Mouse (Mus musculus) heart, postnatal 10 days (tissue): ENCODE measurements around the gene Cdh1. TPM values are rescaled to one million over a fixed set of nuclear protein-coding genes. Genes with fewer than 3 reads are reported as not detected.

Experiments
- DNase-seq, 2 experiments: peaks; one replicate each; pipeline ENCODE4 v3.0.0; 2021
- intact Hi-C: fragments of 180-260 bp; cut with DNase I; formaldehyde crosslinking; loops from one replicate; pipeline ENCODE4 v1.15.1; 2025
- total RNA-seq, 2 experiments: library from RNA; stranded (reverse); gene quantifications; 2 replicates each; pipeline ENCODE4 v1.2.3; 2021

The Cdh1 gene
- total RNA-seq, 2 experiments from 2014 or later, result 0.07 to 0.26 TPM

DNA sequence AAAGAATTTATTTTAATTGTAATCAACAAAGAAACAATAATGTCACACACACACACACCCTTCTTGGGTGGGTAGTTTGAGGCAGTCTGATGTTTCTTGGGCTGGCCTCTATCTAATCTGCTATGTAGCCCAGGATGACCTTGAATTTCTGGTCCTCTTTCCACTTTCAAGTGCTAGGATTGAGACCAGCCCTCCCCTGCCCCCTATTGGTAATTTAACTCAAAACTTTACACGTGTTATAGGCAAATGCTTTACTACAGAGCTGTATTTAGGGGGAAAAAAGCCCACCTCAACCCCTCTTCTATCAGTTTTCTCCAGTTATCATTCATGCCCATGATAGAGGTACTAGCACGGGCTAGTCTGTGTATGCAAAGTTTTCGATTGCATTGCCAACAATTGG, 41.8 kb downstream of the Cdh1 start:
- intact Hi-C loops, result loop anchor here (10.0 kb wide), 1 partner anchor 230 kb away; the partner anchor contains the start of gene Zfp90

DNA sequence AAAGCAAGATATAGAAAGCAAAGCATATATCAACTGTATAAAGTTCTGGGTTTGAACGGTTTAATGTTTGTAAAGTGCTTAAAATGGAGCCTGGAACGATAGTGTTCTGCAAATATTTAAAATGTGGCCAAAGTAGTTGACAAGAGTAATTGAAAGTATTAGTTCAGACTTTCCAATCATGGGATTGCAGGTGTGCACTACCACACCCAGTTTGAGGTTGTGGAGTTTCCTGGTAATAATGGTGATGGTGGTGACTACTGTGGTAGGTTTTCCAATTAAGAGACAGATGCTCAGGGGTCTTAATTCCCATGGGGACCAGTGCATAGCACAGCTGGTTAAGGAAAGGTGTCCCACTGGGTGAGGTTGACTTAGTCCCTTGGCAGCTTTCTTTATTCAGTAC, 43.0 kb downstream of the Cdh1 start:
- intact Hi-C loops, result loop anchor here (2.0 to 10.0 kb wide), 2 partner anchors 85 to 231 kb away; partner anchors contain the start of gene Zfp90
- no peak for DNase-seq

More for the DNA sequence above, 41.8 kb downstream of the Cdh1 start:
- DNase-seq, result no peak

DNA sequence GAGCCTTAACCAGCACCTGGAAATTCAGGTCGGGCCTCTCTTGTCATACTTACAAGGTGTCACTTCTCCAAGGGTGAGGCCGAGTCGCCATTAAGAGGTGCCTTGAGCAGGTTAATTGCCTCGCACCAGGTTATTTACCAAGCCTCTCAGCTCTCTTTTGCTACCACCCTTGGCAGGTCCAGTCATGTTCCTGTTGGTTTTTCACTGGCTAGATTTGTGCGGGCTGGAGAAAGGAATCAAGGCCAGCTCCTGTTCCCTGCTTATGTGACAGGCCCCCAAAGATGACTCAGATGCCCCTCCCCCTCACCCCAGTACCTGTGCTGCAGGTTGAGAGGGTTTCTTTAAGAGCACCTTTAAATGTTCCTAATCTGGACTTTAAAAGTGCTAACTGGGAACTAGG, 43.6 kb downstream of the Cdh1 start:
- intact Hi-C loops, result loop anchor here (1.0 to 10.0 kb wide), 3 partner anchors 86 to 232 kb away; partner anchors contain the start of gene Zfp90
- DNase-seq, result no peak

DNA sequence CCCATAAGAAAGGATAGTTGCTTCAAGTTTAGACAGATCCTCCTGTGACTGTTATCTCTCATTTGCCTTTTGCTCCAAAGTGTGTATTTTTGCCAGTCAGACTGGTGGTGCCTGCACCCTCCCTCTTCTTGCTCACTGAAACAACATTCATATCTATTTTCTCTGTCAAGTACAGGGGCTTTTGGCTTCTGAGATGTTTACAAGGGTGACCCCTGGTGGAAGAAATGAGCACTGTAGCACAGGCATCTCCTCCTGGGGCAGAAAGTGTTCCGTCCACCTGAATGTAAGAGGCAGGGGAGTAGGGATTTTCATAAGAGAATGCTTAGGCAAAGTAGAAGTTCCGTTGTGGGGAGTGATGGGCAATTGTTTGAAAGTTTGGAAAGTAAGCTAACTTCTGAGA, 44.2 kb downstream of the Cdh1 start:
- intact Hi-C loops, result loop anchor here (1.0 to 10.0 kb wide), 3 partner anchors 87 to 233 kb away; partner anchors contain the start of gene Zfp90
- DNase-seq, result peak; percentile 80 to 87

DNA sequence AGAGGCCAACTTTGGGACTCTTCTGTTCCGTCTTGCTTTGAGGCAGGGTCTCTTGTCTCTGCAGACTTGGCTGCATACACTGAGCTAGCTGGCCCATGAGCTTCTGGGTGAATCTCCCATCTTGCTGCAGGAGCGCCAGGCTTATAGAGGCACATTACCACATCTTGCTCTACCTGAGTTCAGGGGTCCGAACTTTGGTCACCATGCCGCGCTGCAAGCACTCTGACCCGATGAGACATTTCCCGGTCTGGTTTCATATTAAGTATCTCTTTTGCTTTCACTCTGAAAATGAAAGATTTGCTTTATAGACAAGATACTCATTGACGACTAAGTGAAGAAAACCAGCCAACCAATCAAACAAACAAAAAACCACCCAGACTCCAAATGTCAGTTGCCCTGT, 45.3 kb downstream of the Cdh1 start:
- DNase-seq, result no peak
- intact Hi-C loops, result loop anchor here (10.0 kb wide), 1 partner anchor 234 kb away; the partner anchor contains the start of gene Zfp90

DNA sequence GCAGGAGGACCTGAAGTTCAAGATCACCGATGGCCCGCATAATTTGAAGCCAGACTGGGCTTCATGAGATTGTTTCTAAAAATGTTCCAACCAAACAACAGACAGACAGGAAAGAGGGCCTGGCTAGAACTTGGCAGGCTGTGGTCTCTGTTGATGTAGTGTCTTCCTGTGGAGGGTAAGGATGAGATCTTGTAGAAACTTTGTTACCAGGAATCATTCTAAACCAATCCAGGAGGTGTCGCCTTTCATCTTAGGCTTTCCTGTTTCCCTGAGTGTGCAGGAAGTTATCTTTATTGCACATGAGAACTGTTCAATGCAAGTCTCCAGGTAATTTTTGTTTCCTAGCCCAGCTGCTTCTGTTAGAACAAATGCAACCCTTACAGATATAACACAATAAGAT, 48.8 kb downstream of the Cdh1 start:
- intact Hi-C loops, result no loop called here

DNA sequence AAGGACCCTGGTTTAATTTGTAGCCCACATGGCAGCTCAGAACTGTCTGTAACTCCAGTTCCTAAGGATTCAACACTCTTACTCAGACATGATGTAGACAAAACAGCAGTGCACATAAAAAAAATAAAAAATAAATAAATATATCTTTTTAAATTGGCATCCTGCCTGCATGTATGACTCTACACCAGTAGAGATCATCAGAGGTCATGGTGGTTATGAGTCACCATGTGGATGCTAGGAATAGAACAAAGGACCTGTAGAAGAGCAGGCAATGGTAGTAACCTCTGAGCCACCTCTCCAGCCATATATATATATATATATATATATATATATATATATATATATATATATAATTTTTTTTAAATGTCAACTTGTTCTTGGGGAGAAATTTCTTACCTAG, 52.9 kb downstream of the Cdh1 start:
- no peak for DNase-seq
- intact Hi-C loops, result no loop called here

More for the DNA sequence above, 48.8 kb downstream of the Cdh1 start:
- DNase-seq, result no peak

DNA sequence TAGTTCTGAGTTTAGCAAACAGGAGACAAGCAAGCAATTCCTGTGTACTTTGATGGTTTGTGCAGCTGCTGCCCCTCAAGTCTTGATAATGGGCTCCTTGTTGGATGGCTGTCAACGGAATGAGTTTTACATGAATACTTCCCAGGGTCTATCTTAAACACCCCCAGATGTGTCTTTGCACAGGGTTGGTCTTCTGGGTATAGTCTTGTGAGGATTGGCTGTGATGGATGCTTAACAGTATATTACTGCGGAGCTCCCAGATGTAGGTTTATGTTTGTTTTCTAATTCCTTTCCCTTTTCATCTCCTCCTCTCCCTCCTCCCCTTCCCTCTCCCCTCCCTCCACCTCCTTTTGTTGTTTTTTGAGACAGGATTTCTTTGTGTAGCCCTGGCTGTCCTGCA, 69.6 kb downstream of the Cdh1 start:
- no peak for DNase-seq
- intact Hi-C loops, result no loop called here

DNA sequence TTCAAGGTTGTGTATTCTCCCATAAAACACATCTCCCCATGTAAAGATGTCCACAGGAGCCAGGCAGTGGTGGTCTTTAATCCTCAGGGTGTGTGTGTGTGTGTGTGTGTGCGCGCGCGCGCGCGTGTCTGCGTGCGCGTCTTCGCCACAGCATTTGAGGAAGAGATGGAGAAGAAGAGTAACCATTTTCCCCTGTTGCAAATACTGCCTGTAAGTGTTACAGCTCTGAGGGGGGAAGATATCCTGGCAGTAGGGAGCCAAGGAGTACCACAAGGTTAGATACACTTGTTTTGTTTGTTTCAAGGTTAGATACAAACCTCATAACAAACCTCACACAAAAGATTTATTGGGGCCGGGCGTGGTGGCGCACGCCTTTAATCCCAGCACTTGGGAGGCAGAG, 71.2 kb downstream of the Cdh1 start:
- intact Hi-C loops, result no loop called here
- no peak for DNase-seq

DNA sequence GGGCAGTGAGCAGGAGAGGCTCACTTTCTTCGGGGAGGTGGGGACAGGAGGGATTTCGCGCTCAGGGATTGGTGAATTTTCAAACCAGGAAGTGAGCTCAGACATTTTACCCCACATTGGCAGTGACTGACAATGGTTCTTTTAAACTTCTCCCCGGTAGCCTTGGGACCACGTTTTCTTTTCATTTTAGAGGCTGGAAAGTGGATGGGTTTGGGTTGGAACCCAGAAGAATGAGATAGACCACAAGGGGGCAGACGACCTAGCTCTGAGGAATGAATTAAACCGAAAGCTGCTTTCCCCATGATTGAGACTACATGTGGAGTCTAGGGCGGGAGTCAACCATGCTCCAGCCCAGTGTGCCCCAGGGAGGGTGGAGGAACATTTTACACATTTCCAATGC, 71.7 kb downstream of the Cdh1 start:
- DNase-seq, result no peak
- intact Hi-C loops, result no loop called here

DNA sequence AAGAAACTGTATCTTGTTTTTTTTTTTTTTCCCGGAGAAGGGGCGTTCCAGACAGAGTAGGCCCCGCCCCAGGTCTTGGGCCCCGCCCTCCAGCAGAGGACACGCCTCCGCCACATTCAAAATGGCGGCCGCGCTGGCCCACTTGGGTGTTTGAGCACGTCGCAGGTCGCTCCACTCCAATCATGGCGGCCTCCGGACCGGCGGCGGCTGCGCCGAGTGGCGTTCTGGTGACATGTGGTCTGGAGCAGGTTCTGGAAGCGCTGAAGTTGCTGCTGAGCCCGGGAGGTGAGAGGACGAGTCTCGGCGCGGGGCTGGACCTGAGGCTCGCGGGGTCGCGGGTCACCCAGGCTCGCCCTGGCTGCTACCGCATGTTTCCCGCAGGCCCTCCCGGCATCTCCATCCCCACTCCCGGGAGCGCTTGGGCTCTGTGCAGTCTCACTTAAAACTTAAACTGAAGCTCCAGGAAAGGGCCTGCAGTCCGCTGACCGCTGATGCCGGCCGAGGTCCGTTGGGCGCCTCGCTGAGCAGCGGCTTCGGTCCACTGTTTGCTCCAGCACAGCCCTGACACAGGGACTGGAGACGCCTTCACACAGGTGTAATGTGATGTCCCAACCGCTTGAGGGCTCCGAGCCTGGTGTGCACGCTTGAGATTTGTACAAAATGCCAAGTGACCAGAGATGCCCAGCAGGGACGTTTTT, 80.0 kb downstream of the Cdh1 start, which contains the start of gene Tango6:
Gene Tango6, plus strand, starts transcription at position 98 of the 698 bp plus-strand sequence.
- intact Hi-C loops, result no loop called here

DNA sequence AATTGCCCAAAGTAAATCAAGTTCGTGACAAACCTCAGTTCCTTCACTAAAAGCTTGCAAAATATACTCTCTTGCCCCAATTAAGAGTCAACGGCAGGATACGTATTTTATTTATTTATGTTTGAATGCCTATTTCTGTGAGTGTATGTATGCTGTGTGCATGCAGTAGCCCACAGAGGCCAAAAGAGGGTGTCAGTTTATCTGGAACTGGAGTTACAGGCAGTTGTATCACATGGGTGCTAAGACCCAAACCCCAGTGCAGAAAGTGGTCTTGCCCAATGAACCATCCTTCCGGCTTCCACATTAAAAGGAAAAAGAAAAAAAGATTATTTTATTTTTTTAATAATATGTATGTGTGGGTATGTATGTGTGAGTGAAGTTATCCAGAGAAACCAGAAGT, 81.2 kb downstream of the Cdh1 start:
- DNase-seq, result no peak
- intact Hi-C loops, result no loop called here

More for the DNA sequence above, 80.0 kb downstream of the Cdh1 start, which contains the start of gene Tango6:
- DNase-seq, result peak; percentile 92 to 95

DNA sequence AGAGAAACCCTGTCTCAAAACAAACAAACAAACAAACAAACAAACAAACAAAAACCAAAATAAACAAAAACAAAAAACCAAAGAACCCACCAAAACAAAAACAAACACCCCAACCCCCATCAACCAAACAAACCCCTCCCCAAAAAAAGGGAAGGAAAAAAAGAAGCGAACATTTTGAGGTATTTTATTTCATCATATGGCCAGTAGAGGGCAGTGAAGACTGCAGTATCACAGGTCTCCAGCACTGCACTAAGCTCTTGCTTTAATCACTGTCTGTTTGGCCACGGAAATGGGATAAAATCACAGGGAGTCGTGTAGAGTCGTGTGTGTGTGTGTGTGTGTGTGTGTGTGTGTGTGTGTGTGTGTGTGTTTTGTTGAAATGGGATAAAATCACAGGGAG, 84.3 kb downstream of the Cdh1 start:
- DNase-seq, result peak in 1 of 2 experiments; percentile 53
- intact Hi-C loops, result no loop called here

DNA sequence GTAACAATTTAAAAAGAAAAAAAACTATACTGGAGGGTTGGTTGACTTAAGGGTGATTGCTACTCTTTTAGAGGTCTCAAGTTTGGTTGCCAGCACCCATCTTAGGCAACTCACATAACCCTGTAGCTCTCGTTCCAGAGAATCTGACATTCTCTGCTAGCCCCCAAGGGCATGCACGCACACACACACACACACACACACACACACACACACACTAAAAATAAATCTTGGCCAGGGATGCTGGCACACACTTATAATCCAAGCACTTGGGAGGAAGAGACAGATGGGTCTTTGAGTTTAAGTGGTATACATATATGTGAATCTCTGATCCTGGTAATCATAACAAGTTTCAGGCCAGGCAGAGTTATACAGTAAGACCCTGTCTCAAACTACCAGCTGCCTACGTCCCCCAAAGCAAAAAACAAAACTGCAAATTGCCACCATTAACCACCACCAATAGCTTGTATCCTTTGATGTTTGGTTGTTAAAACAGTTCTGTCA, 94.6 kb downstream of the Cdh1 start:
- intact Hi-C loops, result loop anchor here (2.0 to 5.0 kb wide), 2 partner anchors 190 to 307 kb away; no protein-coding TSS in a partner anchor
- DNase-seq, result peak; percentile 51 to 65

DNA sequence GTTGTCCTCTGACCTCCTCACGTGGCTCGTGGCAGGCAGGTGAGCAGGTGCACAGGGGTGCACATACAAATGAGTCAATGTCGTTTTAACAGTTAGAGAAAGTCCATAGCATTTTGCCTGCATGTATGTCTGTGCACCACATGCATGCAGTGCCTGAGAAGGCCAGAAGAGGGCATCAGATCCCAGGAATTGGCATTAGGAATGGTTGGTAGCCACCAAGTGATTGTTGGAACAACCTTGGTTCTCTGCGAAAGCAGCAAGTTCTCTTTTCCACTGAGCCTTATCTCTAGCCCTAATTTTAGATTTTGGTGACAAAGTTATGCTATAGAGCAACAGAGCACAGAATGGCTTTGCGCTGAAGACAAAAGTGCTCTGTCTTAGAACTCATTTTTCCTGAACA, 96.4 kb downstream of the Cdh1 start:
- intact Hi-C loops, result loop anchor here (2.0 to 5.0 kb wide), 2 partner anchors 188 to 305 kb away; no protein-coding TSS in a partner anchor
- DNase-seq, result peak; percentile 84 to 88

DNA sequence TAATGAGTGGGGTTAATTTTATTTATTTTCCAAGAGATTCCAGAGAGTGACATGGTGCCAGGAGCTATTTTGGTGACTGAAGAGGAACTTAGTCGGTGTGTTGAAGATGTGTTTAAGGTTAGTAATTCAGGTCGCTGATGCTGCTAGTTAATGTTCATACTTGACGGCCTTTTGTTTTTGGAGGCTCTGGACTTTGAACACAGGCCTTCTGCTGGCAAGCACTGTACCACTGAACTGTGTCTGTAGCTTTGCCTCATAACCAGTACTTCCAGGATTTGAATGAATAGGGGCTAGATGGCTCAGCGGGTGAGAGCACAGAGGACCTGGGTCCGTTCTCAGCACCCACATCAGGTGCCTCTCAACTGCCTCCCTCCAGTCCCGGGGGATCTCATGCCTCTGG, 97.0 kb downstream of the Cdh1 start:
- intact Hi-C loops, result loop anchor here (2.0 kb wide), 1 partner anchor 15 kb away; no protein-coding TSS in a partner anchor
- no peak for DNase-seq

DNA sequence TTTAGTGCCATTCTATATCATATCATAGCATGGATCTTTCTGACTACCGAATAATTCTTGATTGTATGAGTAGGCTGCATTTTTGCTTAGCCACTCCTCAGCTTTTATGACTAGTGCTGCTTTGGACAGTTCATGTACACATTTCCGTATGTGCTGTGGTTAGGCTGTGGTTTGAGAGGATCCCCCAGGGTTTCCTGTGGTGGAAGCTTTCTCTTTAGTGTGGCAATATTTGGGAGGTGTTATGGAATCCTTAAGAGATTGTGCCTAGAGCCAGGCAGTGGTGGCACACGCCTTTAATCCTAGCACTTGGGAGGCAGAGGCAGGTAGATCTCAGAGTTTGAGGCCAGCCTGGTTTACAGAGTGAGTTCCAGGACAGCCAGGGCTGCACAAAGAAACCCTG, 98.2 kb downstream of the Cdh1 start:
- no peak for DNase-seq
- intact Hi-C loops, result loop anchor here (2.0 kb wide), 1 partner anchor 13 kb away; no protein-coding TSS in a partner anchor

DNA sequence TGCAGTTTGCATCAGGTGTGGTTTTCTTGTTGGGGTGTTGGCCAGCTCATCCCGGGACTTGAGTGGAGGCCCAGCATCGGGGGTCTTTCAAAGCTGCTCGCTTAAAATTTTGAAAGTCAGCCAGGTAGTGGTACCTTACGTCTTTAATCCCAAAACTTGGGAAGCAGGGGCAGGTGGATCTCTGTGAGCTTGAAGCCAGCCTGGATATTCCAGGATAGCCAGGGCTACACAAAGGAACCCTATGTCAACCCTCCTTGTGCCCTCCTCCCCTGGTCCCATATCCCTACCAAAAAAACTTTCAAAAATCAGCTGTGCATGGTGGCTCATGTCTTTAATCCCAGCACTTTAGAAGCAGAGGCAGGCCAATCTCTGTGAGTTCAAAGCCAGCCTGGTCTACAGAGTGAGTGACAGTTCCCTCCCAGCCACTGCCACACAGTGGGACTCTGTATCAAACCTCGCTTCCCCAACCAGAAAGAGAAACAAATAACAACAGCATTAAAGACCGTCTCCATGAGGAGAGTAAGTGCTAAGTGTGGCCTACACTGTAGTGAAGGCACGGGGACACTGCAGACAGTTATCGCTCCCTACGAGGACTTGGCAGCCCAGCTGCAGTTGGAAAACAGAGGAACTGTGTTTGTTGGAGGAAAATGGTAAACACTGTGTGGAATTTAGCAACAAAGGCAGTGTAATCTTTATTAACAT, 101.2 kb downstream of the Cdh1 start:
- intact Hi-C loops, result no loop called here
- no peak for DNase-seq

DNA sequence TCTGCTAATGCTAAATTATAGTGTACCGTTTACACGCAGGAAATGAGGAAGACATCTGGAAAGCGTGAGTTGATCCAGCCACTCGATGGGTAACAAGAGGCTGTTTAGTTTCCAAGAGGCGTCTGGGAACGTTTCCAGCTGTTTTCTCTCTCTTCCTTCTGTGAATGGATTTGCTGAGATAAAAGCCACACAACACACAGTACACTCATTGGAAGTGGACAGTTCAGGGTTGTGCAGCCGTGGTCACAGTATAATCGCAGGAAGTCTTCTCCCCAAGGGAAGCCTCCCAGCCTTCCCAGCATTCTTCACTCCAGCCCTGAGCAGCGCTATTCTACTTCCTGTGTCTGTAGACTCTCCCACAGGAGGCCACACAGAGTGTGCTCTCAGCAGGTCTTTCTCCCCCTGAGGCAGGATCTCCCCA, 101.8 kb downstream of the Cdh1 start:
- DNase-seq, result peak; percentile 87 to 90
- intact Hi-C loops, result no loop called here

DNA sequence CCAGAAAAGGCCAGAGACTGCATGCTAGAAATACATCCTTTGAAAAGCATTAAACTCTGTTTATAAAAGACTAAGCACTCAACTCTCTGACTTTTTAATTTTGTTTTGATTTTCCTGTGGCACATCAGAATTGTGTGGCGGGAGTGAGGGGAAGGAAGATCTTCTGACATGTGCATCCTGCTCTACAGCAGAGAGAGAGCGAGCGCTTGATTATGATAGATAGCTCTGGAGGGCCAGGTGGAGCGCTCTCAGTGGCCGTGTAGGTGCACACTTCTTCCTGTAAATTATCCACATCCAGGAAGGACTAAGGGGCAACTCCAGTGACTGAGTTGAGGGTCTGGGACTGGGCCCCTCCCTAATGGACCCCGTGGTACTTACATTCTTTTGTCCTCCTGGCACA, 103.0 kb downstream of the Cdh1 start:
- intact Hi-C loops, result no loop called here
- DNase-seq, result peak in 1 of 2 experiments; percentile 11

DNA sequence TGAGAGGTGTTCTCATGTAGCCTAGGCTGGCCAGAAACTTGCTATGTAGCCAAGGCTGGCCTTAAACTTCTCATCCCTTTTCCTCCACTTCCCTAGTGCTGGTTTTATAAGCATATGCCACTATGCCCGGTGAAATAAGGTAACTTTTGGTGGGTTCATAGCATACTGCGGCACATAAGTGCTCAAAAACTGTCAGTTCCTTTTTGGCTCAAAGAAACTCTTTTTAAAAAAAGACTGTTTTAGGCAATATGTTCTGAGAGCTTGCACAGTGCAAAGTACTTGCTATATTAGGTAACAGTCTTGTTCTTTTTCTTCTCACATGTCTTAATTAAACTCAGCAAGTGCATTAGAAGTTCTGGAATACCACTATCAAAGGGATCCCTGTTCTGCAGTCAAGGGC, 106.9 kb downstream of the Cdh1 start:
- intact Hi-C loops, result no loop called here
- no peak for DNase-seq
